Comparison of ENCODE assay signal across 14 mouse cellular contexts in the genomic region with DNA sequence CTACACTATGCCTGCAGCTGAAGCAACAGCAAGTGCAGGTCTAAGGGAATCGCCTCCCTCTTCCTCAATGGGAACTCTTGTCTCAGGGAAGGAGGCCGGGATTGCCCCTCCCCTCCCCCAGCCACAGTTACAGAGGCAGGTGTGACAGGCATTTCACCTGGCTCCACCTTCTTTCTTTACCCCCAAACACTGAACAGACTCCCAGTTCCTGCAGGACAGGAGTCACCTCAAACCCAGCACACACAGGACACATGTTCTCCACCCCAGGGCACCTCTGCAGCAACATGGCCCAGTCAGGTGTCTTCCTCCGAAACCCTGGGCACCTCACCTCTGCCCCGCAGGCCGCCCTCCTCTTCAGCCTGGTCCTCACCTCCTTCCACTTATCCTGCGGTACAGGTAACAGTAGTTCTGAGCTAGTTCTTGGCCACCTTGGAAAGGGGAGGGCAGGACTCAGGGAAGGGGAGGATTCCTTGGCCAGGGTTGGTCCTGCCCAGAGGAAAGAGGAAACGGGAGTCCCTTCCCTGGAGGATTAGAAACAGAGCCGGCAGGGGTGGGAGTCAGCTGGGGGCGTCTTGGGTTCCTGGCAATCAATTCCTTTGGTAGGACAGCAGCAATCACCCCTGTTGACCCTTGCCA. TPM values are rescaled to one million over a fixed set of nuclear protein-coding genes. Genes with fewer than 3 reads are reported as not detected.
DNase-seq lines count a peak whose midpoint lies in the region; ATAC-seq and TF ChIP-seq lines count a peak whose summit lies in the region.
"Had no signal": no experiment of that assay in that cellular context is flagged by ENCODE, and none has a peak within 500 bp of the region (broad histone marks: within the 10 kb centered on the region; RNA-seq: fewer than 3 reads in every experiment).

A gene (plus strand): TSS at position 96 of the 636 bp plus-strand sequence.

- no peak for TF ChIP-seq POLR2A in kidney, adult 2 months (IDR thresholded peaks at IDR 0.05; ENCODE audit: low read depth, low read length)

- no peak within 1 kb of the TSS for H3K9ac ChIP-seq in heart, postnatal 0 days (replicated peaks; ENCODE audit: low read depth, low read length)
- no peak within 1 kb of the TSS for H3K9ac ChIP-seq in embryonic facial prominence, embryonic 12.5 days
- H3K9ac ChIP-seq: forebrain, postnatal 0 days; limb, embryonic 15.5 days had no signal

- no peak for ATAC-seq in heart, postnatal 0 days (ENCODE audit: insufficient read depth, low read depth)
- no peak for ATAC-seq in embryonic facial prominence, embryonic 12.5 days (ENCODE audit: insufficient number of reproducible peaks, insufficient read depth, low FRiP score, low TSS enrichment)
- ATAC-seq: forebrain, postnatal 0 days; hindbrain, embryonic 16.5 days had no signal

- no peak within 1 kb of the TSS for H3K27ac ChIP-seq in heart, postnatal 0 days (ENCODE audit: low read depth)
- H3K27ac ChIP-seq in embryonic facial prominence, embryonic 12.5 days = no peak within 1 kb of the TSS
- H3K27ac ChIP-seq in kidney, adult 2 months (ENCODE audit: insufficient read depth, low read depth, low read length) = peak within 1 kb of the TSS; percentile 84
- no peak within 1 kb of the TSS for H3K27ac ChIP-seq in limb, embryonic 10.5 days
- H3K27ac ChIP-seq: limb, embryonic 15.5 days had no signal

- no peaks in the 10 kb centered on the region for H3K27me3 ChIP-seq in heart, postnatal 0 days (ENCODE audit: control insufficient read depth, insufficient read depth, low read length)
- no peaks in the 10 kb centered on the region for H3K27me3 ChIP-seq in embryonic facial prominence, embryonic 12.5 days
- no peaks in the 10 kb centered on the region for H3K27me3 ChIP-seq in kidney, adult 2 months (replicated peaks; ENCODE audit: control insufficient read depth, insufficient read depth, low read length)
- no peaks in the 10 kb centered on the region for H3K27me3 ChIP-seq in limb, embryonic 10.5 days (ENCODE audit: low read depth, poor library complexity, severe bottlenecking)
- H3K27me3 ChIP-seq: CH12.LX had no signal

- H3K36me3 ChIP-seq in heart, postnatal 0 days (replicated peaks; ENCODE audit: control insufficient read depth, insufficient read depth, low read length) = no peaks in the 10 kb centered on the region
- H3K36me3 ChIP-seq in embryonic facial prominence, embryonic 12.5 days = no peaks in the 10 kb centered on the region
- H3K36me3 ChIP-seq in kidney, adult 2 months (ENCODE audit: control insufficient read depth, insufficient read depth, low read length) = no peaks in the 10 kb centered on the region
- H3K36me3 ChIP-seq in limb, embryonic 10.5 days = no peaks in the 10 kb centered on the region
- H3K36me3 ChIP-seq: limb, embryonic 15.5 days had no signal

- TF ChIP-seq EP300 in heart, postnatal 0 days (IDR thresholded peaks at IDR 0.05; ENCODE audit: low read depth) = no peak

- H3K4me2 ChIP-seq in heart, postnatal 0 days (ENCODE audit: low read depth, low read length) = peak within 1 kb of the TSS; percentile 11; the same call in 1 of the 2 replicates
- 0 out of 2 replicates have a peak within 1 kb of the TSS, but pooled peaks have one; percentile 0 for H3K4me2 ChIP-seq in embryonic facial prominence, embryonic 12.5 days (replicated peaks)
- H3K4me2 ChIP-seq: limb, embryonic 15.5 days had no signal

- 38% methylated on average over 9 of the region's 9 CpGs for WGBS in heart, postnatal 0 days
- 19% methylated on average over 9 of the region's 9 CpGs for WGBS in embryonic facial prominence, embryonic 12.5 days
- 35% methylated on average over 9 of the region's 9 CpGs for WGBS in kidney, adult 2 months
- WGBS in limb, embryonic 10.5 days = 22% methylated on average over 9 of the region's 9 CpGs

- H3K4me1 ChIP-seq in heart, postnatal 0 days (ENCODE audit: control insufficient read depth, insufficient read depth) = 0 out of 2 replicates have a peak, but pooled peaks cover 5% of the 10 kb centered on the region
- H3K4me1 ChIP-seq in embryonic facial prominence, embryonic 12.5 days = peaks cover 10% of the 10 kb centered on the region; the same call in 1 of the 2 replicates
- peaks cover 9% of the 10 kb centered on the region; the same call in 1 of the 2 replicates for H3K4me1 ChIP-seq in kidney, adult 2 months (ENCODE audit: control insufficient read depth, insufficient read depth, low read length)
- peaks cover 13% of the 10 kb centered on the region for H3K4me1 ChIP-seq in limb, embryonic 10.5 days

- H3K9me3 ChIP-seq in heart, postnatal 0 days (replicated peaks; ENCODE audit: control insufficient read depth, low read length) = no peaks in the 10 kb centered on the region
- H3K9me3 ChIP-seq in embryonic facial prominence, embryonic 12.5 days = no peaks in the 10 kb centered on the region
- no peaks in the 10 kb centered on the region for H3K9me3 ChIP-seq in limb, embryonic 10.5 days (replicated peaks)
- H3K9me3 ChIP-seq: limb, embryonic 15.5 days had no signal

- no peak within 1 kb of the TSS for H3K4me3 ChIP-seq in heart, postnatal 0 days (ENCODE audit: low read depth, low read length)
- H3K4me3 ChIP-seq in embryonic facial prominence, embryonic 12.5 days = no peak within 1 kb of the TSS
- H3K4me3 ChIP-seq in kidney, adult 2 months (ENCODE audit: insufficient read depth, low read depth, low read length) = peak within 1 kb of the TSS; percentile 51
- 0 out of 2 replicates have a peak within 1 kb of the TSS, but pooled peaks have one; percentile 7 for H3K4me3 ChIP-seq in limb, embryonic 10.5 days
- H3K4me3 ChIP-seq: limb, embryonic 15.5 days had no signal

- DNase-seq in heart, postnatal 0 days (ENCODE audit: low spot score) = no peak
- DNase-seq in heart, adult 8-10 months (ENCODE audit: low spot score) = no peak
- peak; percentile 70 for DNase-seq in kidney, adult 2 months
- no peak for DNase-seq in limb, embryonic 10.5 days (ENCODE audit: low spot score)
- no peak for DNase-seq in cerebellum, adult 11-12 months
- no peak for DNase-seq in adrenal gland, postnatal 4 days (ENCODE audit: low spot score in 2 of 2)
- no peak for DNase-seq in embryo, embryonic 9.5 days (ENCODE audit: extremely low spot score)
- DNase-seq: adrenal gland, postnatal 14 days; forebrain, postnatal 0 days; gastrocnemius, postnatal 25 days had no signal

- TF ChIP-seq CTCF in heart, postnatal 0 days (IDR thresholded peaks at IDR 0.05; ENCODE audit: low read depth) = no peak
- TF ChIP-seq CTCF in kidney, adult 2 months (conservative IDR thresholded peaks at IDR 0.05; ENCODE audit: insufficient read depth, insufficient read length, low read depth, low read length) = no peak

RNA-seq across cellular contexts. Expression of the gene that starts here (rescaled TPM):
- not detected in 2 replicates for total RNA-seq in heart, postnatal 0 days (2014; rRNA removed; ENCODE audit: low replicate concordance)
- polyA plus RNA-seq in heart, postnatal 0 days (2015; fragmentation: Nextera tagmentation; extraction: Ambion mirVana) = not detected in 2 replicates
- not detected for total RNA-seq in heart, adult 8-10 months (2022)
- polyA plus RNA-seq in embryonic facial prominence, embryonic 12.5 days (2016; fragmentation: Nextera tagmentation; extraction: Ambion mirVana) = 0.52 TPM in 1 of 2 replicates, not detected in the other
- 240 and 279 TPM in 2 replicates for polyA plus RNA-seq in kidney, adult 2 months (2012; rRNA removed)
- polyA plus RNA-seq in limb, embryonic 10.5 days (2016; fragmentation: Nextera tagmentation; extraction: Ambion mirVana) = not detected in 2 replicates
- total RNA-seq in adrenal gland, postnatal 4 days (2021) = 10 to 100 TPM in 1 of 2 experiments, not detected in 1; 13.9 TPM
- total RNA-seq: adrenal gland, postnatal 14 days; CH12.LX; forebrain, postnatal 0 days; gastrocnemius, postnatal 25 days had no signal
- polyA plus RNA-seq: forebrain, postnatal 0 days; hindbrain, embryonic 16.5 days had no signal

Comparison
In these comparisons a context has a peak if more than half of its experiments do, and no peak if none do; other contexts are left out.
1. RNA of the gene that starts here (polyA plus RNA-seq): 240 to 279 TPM in kidney, adult 2 months; 0.52 TPM in embryonic facial prominence, embryonic 12.5 days, not detected in limb, embryonic 10.5 days and not detected in heart, postnatal 0 days; every median in the first group is over 100 times any median in the second.
2. H3K4me3 ChIP-seq: peak in kidney, adult 2 months (single experiment) and limb, embryonic 10.5 days (single experiment); none in heart, postnatal 0 days (single experiment) and embryonic facial prominence, embryonic 12.5 days (single experiment).